Mouse (Mus musculus): ENCODE measurements around the gene Tpbgl.

GRCm38 (mm10) chr7:99673188-99673587 lies 46.3 kb upstream of the Tpbgl start:
- TF ChIP-seq POLR2A (IDR thresholded peaks at IDR 0.05; ENCODE audit: extremely low read depth, insufficient read depth, low read length) (no peak), CTCF (IDR thresholded peaks at IDR 0.05; ENCODE audit: extremely low read depth, insufficient read depth, low read length) (no peak)

Measured in cortical plate, adult 2 months (tissue).